Mouse (Mus musculus) kidney, embryonic 14.5 days (tissue): ENCODE data around the gene Stmn3. TPM values are rescaled to one million over a fixed set of nuclear protein-coding genes. Genes with fewer than 3 reads are reported as not detected.
"Not testable (repeated sequence)": the region's sequence is repeated elsewhere in the genome, so short reads cannot be mapped to it uniquely, and the experiment has no call there.

Experiments used
- ATAC-seq: fragments of 200-750 bp; cut with Nextera tagmentation; 2 replicates; pipeline ENCODE4 v1.8.0; 2017; ENCODE audit warnings: moderate number of reproducible peaks, mild to moderate bottlenecking, moderate TSS enrichment, moderate library complexity; ENCODE audit not compliant: low FRiP score, low TSS enrichment
- H3K27ac ChIP-seq: fragments of 300-500 bp; sonication (generic); 2 replicates; pipeline ENCODE4 v1.5.1; 2014; ENCODE audit warnings: low read depth, mild to moderate bottlenecking, low read length, moderate library complexity, mixed read lengths
- H3K27me3 ChIP-seq: fragments of 300-500 bp; sonication (generic); 2 replicates; pipeline ENCODE4 v1.6.1; 2014; ENCODE audit warnings: mild to moderate bottlenecking, low read length; ENCODE audit not compliant: control insufficient read depth, insufficient read depth
- H3K36me3 ChIP-seq: fragments of 300-500 bp; sonication (generic); 2 replicates; pipeline ENCODE4 v1.6.1; 2014; ENCODE audit warnings: low read length, mixed read lengths; ENCODE audit not compliant: control insufficient read depth, insufficient read depth
- H3K4me1 ChIP-seq: fragments of 300-500 bp; sonication (generic); 2 replicates; pipeline ENCODE4 v1.6.1; 2014; ENCODE audit warnings: low read length, mixed read lengths; ENCODE audit not compliant: control insufficient read depth, insufficient read depth
- H3K4me2 ChIP-seq: fragments of 300-500 bp; sonication (generic); replicated peaks from 2 replicates; pipeline ENCODE4 v1.6.1; 2014; ENCODE audit warnings: low read depth, mild to moderate bottlenecking, low read length
- H3K4me3 ChIP-seq: fragments of 300-500 bp; sonication (generic); 2 replicates; pipeline ENCODE4 v1.5.1; 2014; ENCODE audit warnings: mild to moderate bottlenecking, low read length
- H3K9ac ChIP-seq: fragments of 300-500 bp; sonication (generic); 2 replicates; pipeline ENCODE4 v1.6.1; 2014; ENCODE audit warnings: low read depth, mild to moderate bottlenecking, low read length, moderate library complexity
- H3K9me3 ChIP-seq: fragments of 300-500 bp; sonication (generic); 2 replicates; pipeline ENCODE4 v1.6.1; 2016; ENCODE audit warnings: low read length; ENCODE audit not compliant: control insufficient read depth
- WGBS: fragments of 180-500 bp; shearing (Covaris S2); extraction: QIAGEN DNeasy Blood & Tissue Kit; methylation state at CpG from one replicate; pipeline ENCODE4 v1.1.7; 2014; 5-methylcytosine and 5-hydroxymethylcytosine counted together
- polyA plus RNA-seq: library from polyadenylated mRNA; unstranded; fragments of >200 nt; fragmentation: Nextera tagmentation; extraction: Ambion mirVana; gene quantifications from 2 replicates; pipeline ENCODE4 v1.2.1, GENCODE M21; 2014

Stmn3 gene
- polyA plus RNA-seq, 1 experiment from 2014 or later, result 0.62 TPM

DNA sequence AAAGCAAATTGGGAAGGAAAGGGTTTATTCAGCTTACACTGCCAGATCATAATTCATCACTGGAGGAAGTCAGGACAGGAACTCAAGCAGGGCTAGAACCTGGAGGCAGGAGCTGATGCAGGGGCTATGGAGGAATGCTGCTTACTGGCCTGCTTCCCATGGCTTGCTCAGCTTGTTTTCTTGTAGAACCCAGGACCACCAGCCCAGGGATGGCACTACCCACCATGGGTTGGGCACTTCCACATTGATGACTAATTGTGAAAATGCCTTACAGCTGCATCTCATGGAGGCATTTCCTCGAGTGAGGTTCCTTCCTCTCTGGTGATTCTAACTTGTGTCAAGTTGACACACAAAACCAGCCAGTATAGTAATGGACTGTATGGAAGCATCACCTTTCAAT, 23.4 kb downstream of the Stmn3 start:
- no peak overlapping the region for H3K4me2 ChIP-seq
- no peaks in the 10 kb centered on the region for H3K27me3 ChIP-seq
- peaks cover 5% of the 10 kb centered on the region; the same call in 1 of the 2 replicates for H3K4me1 ChIP-seq
- no peak overlapping the region for H3K9ac ChIP-seq
- no peak for ATAC-seq
- WGBS, result 74% methylated on average over 1 of the region's 1 CpGs
- no peak overlapping the region for H3K4me3 ChIP-seq
- no peaks in the 10 kb centered on the region for H3K36me3 ChIP-seq
- no peak overlapping the region for H3K27ac ChIP-seq
- no peaks in the 10 kb centered on the region for H3K9me3 ChIP-seq

DNA sequence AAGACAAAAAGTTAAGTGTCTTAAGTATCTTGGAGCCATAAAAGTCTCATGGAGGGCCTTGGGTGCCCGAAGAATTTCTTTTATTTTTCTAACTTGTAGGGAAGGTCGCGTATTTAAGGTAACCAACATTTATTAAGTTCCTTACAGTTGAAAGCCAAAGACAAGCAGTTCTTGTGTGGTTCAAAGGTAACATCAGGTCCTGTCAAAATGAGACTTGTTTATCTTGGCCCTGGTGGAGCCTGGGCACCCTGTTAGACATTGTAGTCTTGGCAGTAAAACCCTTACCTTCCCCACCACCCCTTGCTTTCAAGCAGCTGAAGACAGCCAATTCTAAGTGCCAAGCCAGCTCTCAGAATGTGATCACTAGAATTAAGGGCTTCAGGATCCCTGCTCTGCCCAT, 25.6 kb downstream of the Stmn3 start:
- Histone ChIP-seq H3K27me3 (no peaks in the 10 kb centered on the region), H3K4me1 (peaks cover 5% of the 10 kb centered on the region; the same call in 1 of the 2 replicates), H3K4me3 (peak overlapping the region; percentile 71), H3K27ac (no peak overlapping the region), H3K4me2 (peak overlapping the region; percentile 61), H3K9me3 (no peaks in the 10 kb centered on the region), H3K9ac (peak overlapping the region; percentile 87; the same call in 1 of the 2 replicates), H3K36me3 (peaks cover 3% of the 10 kb centered on the region; the same call in 1 of the 2 replicates)
- 64% methylated on average over 3 of the region's 3 CpGs for WGBS
- ATAC-seq, result no peak

DNA sequence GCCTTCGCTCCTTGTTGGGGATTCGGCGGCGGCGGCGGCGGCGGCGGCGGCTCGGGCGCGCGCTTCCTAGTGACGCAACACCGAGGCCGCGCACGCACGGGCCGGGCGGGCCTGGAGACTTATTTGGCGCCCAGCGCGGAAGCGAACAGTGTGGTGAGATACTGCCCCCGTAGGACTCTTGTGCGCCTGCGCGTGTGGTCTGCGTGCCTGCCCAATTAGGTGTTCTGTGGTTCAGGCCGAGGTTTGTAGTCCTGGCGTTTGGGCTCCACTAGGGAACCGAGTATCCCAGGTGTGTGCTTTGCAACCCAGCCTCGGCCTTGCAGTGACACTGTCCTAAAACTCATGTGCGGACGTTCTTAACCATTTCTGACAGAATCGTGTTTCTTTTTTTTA, 26.3 kb downstream of the Stmn3 start, which contains the start of gene Gmeb2:
TSS of gene Gmeb2 (minus strand) at position 78 of the 393 bp plus-strand sequence.
- H3K4me1 ChIP-seq, H3K27me3 ChIP-seq, H3K36me3 ChIP-seq, H3K9me3 ChIP-seq: not testable (repeated sequence)
- peak within 1 kb of the TSS; percentile 67 for H3K4me2 ChIP-seq
- H3K27ac ChIP-seq, result peak within 1 kb of the TSS; percentile 91
- ATAC-seq, result peak; percentile 97
- under 1% methylated on average over 24 of the region's 38 CpGs for WGBS
- peak within 1 kb of the TSS; percentile 87 for H3K9ac ChIP-seq
- peak within 1 kb of the TSS; percentile 71 for H3K4me3 ChIP-seq

DNA sequence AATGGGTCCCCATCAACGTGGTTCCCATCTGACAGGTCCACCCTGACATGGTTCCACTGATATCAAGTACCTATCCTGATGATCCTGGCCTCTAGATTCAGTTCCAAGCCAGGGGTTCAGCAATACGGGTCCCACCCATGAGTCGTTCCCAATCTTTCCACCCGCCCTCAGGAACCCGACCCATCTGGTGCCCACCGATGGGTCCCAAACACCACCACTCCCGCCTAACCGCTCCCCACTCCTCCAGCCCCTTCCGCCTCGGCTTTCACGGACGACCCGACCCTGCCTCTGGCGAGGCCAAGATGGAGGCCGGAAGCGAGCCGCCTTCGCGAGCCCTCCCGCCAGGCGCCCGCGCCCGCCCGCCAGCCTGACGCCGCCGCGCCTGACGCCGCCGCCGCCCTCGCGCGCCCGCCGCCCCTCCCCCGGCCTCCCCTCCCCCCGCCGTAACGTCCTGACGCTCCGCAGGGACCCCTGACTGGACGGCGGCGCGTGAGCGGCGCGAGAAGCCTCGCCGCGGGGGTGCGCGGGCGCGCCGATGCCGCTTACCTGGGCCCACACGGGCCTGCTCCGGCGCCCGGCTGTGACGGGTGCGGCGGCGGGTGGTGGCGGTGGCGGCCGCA, 26.9 kb downstream of the Stmn3 start:
- WGBS, result 0% methylated on average over 18 of the region's 71 CpGs
- no peaks in the 10 kb centered on the region for H3K27me3 ChIP-seq
- peak overlapping the region; percentile 91 for H3K27ac ChIP-seq
- H3K4me3 ChIP-seq, result peak overlapping the region; percentile 71
- H3K9ac ChIP-seq, result peak overlapping the region; percentile 87
- H3K4me2 ChIP-seq, result peak overlapping the region; percentile 67
- H3K9me3 ChIP-seq, result no peaks in the 10 kb centered on the region
- peaks cover 3% of the 10 kb centered on the region for H3K36me3 ChIP-seq
- H3K4me1 ChIP-seq, result peaks cover 5% of the 10 kb centered on the region; the same call in 1 of the 2 replicates
- peak; percentile 88 for ATAC-seq

DNA sequence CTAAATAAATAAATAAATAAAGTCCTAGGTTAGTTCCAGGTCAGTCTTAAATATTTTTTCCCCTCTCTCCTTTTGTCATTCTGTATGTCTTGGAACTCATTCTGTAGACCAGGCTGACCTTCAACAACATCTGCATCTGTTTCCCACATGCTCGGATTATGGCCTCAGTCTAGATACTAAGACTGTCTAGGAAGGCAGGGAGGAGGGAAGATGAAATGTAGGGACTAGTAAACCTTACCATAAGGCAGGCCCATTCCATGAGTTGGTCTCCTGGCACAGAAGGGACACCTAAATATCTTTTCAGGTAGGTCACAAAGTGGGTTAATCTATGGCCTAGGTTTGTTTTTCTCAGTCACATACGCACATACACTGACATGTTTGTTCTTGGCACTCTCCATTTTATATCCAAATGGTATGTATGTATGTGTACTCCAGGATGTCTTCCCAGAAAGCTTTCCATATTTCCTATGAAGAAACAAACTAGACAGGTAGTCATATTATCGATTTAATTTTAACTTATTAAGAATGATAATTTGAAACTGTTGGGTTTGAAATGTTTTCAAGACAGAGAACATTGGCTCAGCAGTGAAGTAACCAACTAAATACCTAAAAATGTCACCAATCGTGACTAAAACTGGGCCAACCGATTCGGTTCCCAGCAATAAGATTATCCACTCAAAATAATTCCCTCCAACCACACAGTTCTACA, 27.5 kb downstream of the Stmn3 start:
- peaks cover 4% of the 10 kb centered on the region for H3K36me3 ChIP-seq
- WGBS, result 59% methylated on average over 6 of the region's 6 CpGs
- peak overlapping the region; percentile 67 for H3K4me2 ChIP-seq
- no peak for ATAC-seq
- H3K27me3 ChIP-seq, result no peaks in the 10 kb centered on the region
- no peaks in the 10 kb centered on the region for H3K9me3 ChIP-seq
- H3K4me1 ChIP-seq, result peaks cover 5% of the 10 kb centered on the region; the same call in 1 of the 2 replicates
- H3K4me3 ChIP-seq, result peak overlapping the region; percentile 71
- peak overlapping the region; percentile 91 for H3K27ac ChIP-seq
- peak overlapping the region; percentile 87 for H3K9ac ChIP-seq

DNA sequence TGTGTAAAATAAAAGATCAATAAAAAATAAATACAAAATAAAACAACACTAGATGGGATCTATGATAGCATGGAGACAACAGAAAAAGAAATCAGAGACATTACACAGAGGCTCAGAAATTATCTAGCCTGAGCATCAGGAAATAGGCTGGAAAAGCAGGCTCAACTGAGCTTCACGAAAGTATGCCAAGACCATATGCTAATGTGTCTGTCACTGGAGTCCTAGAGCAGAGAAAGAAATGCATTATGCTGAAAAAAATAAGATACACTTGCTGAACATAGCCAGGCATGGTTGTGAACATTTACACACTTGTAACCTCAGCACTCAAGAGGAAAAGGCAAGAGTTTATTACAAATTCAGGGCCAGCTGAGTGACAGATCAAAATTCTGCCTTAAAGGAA, 34.3 kb downstream of the Stmn3 start:
- Histone ChIP-seq H3K27me3 (no peaks in the 10 kb centered on the region), H3K4me3 (no peak overlapping the region), H3K4me1 (no peaks in the 10 kb centered on the region), H3K27ac (no peak overlapping the region), H3K36me3 (peaks cover 39% of the 10 kb centered on the region), H3K9ac (no peak overlapping the region), H3K4me2 (no peak overlapping the region), H3K9me3 (no peaks in the 10 kb centered on the region)
- ATAC-seq, result no peak
- 87% methylated on average over 1 of the region's 1 CpGs for WGBS

DNA sequence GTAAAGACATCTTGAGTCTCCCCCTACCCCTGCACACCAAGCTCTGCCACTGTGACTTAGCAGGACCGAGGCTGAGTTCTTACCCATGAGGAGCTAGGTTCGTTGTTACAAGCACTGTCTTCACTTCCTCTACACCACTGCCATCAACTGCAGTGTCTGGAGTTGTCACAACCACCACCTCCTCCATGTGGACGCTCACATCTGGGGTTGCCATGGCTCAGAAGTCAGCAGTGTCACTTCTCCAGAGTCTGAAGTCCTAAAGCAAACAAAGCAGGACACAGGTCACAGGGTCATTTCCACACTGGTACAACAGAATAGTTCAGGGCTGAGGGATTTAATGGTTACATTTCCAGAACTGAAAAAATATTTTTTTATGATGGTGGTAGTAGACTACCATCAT, 36.4 kb downstream of the Stmn3 start:
- no peaks in the 10 kb centered on the region for H3K4me1 ChIP-seq
- no peak for ATAC-seq
- H3K27ac ChIP-seq, result no peak overlapping the region
- no peaks in the 10 kb centered on the region for H3K9me3 ChIP-seq
- no peak overlapping the region for H3K4me3 ChIP-seq
- no peaks in the 10 kb centered on the region for H3K27me3 ChIP-seq
- H3K36me3 ChIP-seq, result peaks cover 48% of the 10 kb centered on the region
- no peak overlapping the region for H3K4me2 ChIP-seq
- 80% methylated on average over 3 of the region's 3 CpGs for WGBS
- H3K9ac ChIP-seq, result no peak overlapping the region

DNA sequence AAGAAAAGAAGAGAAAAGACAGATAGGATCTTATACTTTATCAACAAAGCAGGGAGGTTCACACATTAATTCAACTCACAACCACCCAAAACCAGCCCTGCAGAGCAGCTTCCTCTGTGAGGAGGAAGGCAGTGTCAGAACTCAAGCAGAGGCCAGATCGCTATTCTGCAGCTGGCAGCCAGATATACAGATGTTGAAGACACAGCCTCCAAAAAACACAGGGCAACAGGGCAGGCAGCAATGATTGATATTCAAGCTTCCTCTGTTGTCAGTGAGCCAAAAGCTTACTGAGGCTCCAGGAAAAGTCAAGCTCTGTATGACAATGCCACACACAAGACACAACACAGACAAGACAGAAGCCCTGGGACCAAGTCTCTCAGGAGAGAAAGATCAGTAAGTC, 37.5 kb downstream of the Stmn3 start:
- Histone ChIP-seq H3K4me2 (no peak overlapping the region), H3K9me3 (no peaks in the 10 kb centered on the region), H3K27me3 (no peaks in the 10 kb centered on the region), H3K4me1 (no peaks in the 10 kb centered on the region), H3K27ac (no peak overlapping the region), H3K9ac (no peak overlapping the region), H3K4me3 (no peak overlapping the region), H3K36me3 (peaks cover 47% of the 10 kb centered on the region)
- no peak for ATAC-seq
- 67% methylated on average over 1 of the region's 1 CpGs for WGBS

DNA sequence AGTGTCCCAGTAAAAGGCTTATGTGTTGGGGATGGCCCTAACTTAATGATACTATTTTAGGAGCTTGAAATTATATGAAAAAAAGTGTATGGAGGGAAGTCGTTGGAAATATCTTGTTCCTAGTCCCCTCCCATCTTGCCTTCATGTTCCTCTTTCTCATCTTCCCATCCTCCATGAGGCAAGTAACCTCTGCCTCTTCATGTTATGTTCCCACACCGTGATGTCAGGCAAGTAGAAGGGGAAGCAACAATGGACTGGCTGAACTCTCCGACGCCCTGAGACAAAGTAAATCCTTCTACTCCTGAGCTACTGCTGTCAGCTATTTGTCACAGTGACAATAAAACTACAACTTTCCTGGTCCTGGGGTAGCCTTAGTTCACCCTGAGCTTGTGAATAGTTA, 39.7 kb downstream of the Stmn3 start:
- H3K4me1 ChIP-seq, result no peaks in the 10 kb centered on the region
- H3K4me3 ChIP-seq, result no peak overlapping the region
- WGBS, result 78% methylated on average over 4 of the region's 4 CpGs
- peaks cover 61% of the 10 kb centered on the region for H3K36me3 ChIP-seq
- H3K27ac ChIP-seq, result no peak overlapping the region
- ATAC-seq, result no peak
- H3K4me2 ChIP-seq, result no peak overlapping the region
- no peaks in the 10 kb centered on the region for H3K9me3 ChIP-seq
- no peaks in the 10 kb centered on the region for H3K27me3 ChIP-seq
- no peak overlapping the region for H3K9ac ChIP-seq
